Mouse (Mus musculus): ENCODE measurements at regions not wholly inside any gene's neighbourhood (a gene's known extent, or its start where the extent isn't known, plus 50 kb on each side); places are given as distances from the start of the nearest gene placed in this dataset.

DNA sequence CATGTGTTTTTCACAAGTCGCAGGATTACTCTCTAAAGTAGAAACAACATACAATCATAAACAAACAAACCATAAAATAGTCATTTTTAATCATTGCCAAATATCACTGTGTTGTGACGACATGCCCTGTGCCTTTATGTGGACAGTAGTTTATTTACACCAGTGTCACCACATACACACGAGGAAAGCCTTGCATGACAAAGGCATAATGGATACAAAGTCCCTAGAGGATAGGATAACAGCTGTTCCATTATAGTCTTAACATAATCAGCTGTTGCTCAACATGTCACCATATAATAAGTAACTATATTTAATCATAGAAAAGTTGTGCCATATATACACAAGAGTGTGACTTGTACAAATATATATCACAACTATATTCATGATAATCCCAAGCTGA, 85.2 kb upstream of the Phactr1 start:
- TF ChIP-seq CTCF (IDR thresholded peaks at IDR 0.05; ENCODE audit: control insufficient read depth, insufficient read depth, low read length): no peak
- no peak for TF ChIP-seq POLR2A (IDR thresholded peaks at IDR 0.05; ENCODE audit: borderline replicate concordance, control insufficient read depth, low read depth, low read length)
